Mouse (Mus musculus) kidney, adult 8-10 months (tissue): ENCODE data around the gene Styk1.

Experiments used
- DNase-seq, 2 experiments: peaks; one replicate each; pipeline ENCODE4 v3.0.0; 2022

Gene Styk1

GRCm38 (mm10) chr6:131353352-131353919, at the start of gene Styk1:
Gene Styk1, minus strand, starts transcription at chr6:131353597.
- peak; percentile 63 to 85 for DNase-seq

- no peak for DNase-seq
Measured at GRCm38 (mm10) chr6:131403036-131403435, 49.6 kb upstream of the Styk1 start.

GRCm38 (mm10) chr6:131402606-131403005, 49.2 kb upstream of the Styk1 start:
- DNase-seq = no peak

- DNase-seq = no peak
Measured at GRCm38 (mm10) chr6:131401259-131401658, 47.9 kb upstream of the Styk1 start.

GRCm38 (mm10) chr6:131396650-131397049, 43.3 kb upstream of the Styk1 start:
- DNase-seq = no peak

- DNase-seq = no peak
Measured at GRCm38 (mm10) chr6:131393873-131394660, 40.7 kb upstream of the Styk1 start.

- peak; percentile 83 to 87 for DNase-seq
Measured at GRCm38 (mm10) chr6:131388040-131389021, 34.9 kb upstream of the Styk1 start, which contains the start of gene Ybx3. Gene Ybx3, minus strand, starts transcription at chr6:131388476.

- peak; percentile 32 to 37 for DNase-seq
Measured at GRCm38 (mm10) chr6:131387221-131388039, 34.0 kb upstream of the Styk1 start.

GRCm38 (mm10) chr6:131386416-131387019, 33.1 kb upstream of the Styk1 start:
- DNase-seq = no peak

GRCm38 (mm10) chr6:131385469-131385868, 32.1 kb upstream of the Styk1 start:
- no peak for DNase-seq

- no peak for DNase-seq
Measured at GRCm38 (mm10) chr6:131383713-131384330, 30.4 kb upstream of the Styk1 start.

GRCm38 (mm10) chr6:131382984-131383337, 29.6 kb upstream of the Styk1 start:
- peak in 1 of 2 experiments; percentile 14 for DNase-seq

GRCm38 (mm10) chr6:131382232-131382983, 29.0 kb upstream of the Styk1 start:
- peak in 1 of 2 experiments; percentile 37 for DNase-seq

GRCm38 (mm10) chr6:131378858-131379428, 25.5 kb upstream of the Styk1 start:
- DNase-seq = no peak

GRCm38 (mm10) chr6:131377378-131377777, 24.0 kb upstream of the Styk1 start:
- DNase-seq = no peak

GRCm38 (mm10) chr6:131374594-131375340, 21.4 kb upstream of the Styk1 start:
- no peak for DNase-seq

GRCm38 (mm10) chr6:131373160-131373559, 19.8 kb upstream of the Styk1 start:
- DNase-seq = no peak

GRCm38 (mm10) chr6:131370767-131371166, 17.4 kb upstream of the Styk1 start:
- DNase-seq = no peak

GRCm38 (mm10) chr6:131369866-131370616, 16.6 kb upstream of the Styk1 start:
- DNase-seq = no peak
